Mouse (Mus musculus) kidney, adult 2 months (tissue): ENCODE measurements at regions not wholly inside any gene's neighbourhood (a gene's known extent, or its start where the extent isn't known, plus 50 kb on each side); places are given as distances from the start of the nearest gene placed in this dataset.

Source experiments
- DNase-seq: peaks from one replicate; pipeline ENCODE4 v3.0.0; 2021
- H3K27ac ChIP-seq: fragments of 200-500 bp; 2 replicates; pipeline ENCODE4 v1.5.1; 2012; ENCODE audit warnings: low read depth, low read length, control low read depth, inconsistent platforms; ENCODE audit not compliant: insufficient read depth
- H3K27me3 ChIP-seq: fragments of 200-500 bp; replicated peaks from 2 replicates; pipeline ENCODE4 v1.6.1; 2012; ENCODE audit warnings: mild to moderate bottlenecking, moderate library complexity, low read length, inconsistent platforms; ENCODE audit not compliant: control insufficient read depth, insufficient read depth
- H3K36me3 ChIP-seq: fragments of 200-500 bp; 2 replicates; pipeline ENCODE4 v1.6.1; 2012; ENCODE audit warnings: mild to moderate bottlenecking, moderate library complexity, low read length, inconsistent platforms; ENCODE audit not compliant: control insufficient read depth, insufficient read depth
- H3K4me1 ChIP-seq: fragments of 200-500 bp; 2 replicates; pipeline ENCODE4 v1.6.1; 2011; ENCODE audit warnings: low read length; ENCODE audit not compliant: control insufficient read depth, insufficient read depth
- H3K4me3 ChIP-seq: fragments of 200-500 bp; 2 replicates; pipeline ENCODE4 v1.5.1; 2011; ENCODE audit warnings: mild to moderate bottlenecking, low read depth, low read length, control low read depth; ENCODE audit not compliant: insufficient read depth
- CTCF ChIP-seq: fragments of 200-500 bp; conservative IDR thresholded peaks from 2 replicates; pipeline ENCODE4 v1.5.1; 2011; ENCODE audit warnings: low read depth, mild to moderate bottlenecking, control low read depth, low read length, moderate library complexity, mixed read lengths; ENCODE audit not compliant: insufficient read depth, insufficient read length
- POLR2A ChIP-seq: fragments of 200-500 bp; IDR thresholded peaks from one replicate; pipeline ENCODE4 v1.6.1; 2011; ENCODE audit warnings: low read depth, low read length, control low read depth
- WGBS: fragments of 180-500 bp; shearing (Covaris S2); methylation state at CpG from one replicate; pipeline ENCODE4 v1.1.7; 2018; 5-methylcytosine and 5-hydroxymethylcytosine counted together

DNA sequence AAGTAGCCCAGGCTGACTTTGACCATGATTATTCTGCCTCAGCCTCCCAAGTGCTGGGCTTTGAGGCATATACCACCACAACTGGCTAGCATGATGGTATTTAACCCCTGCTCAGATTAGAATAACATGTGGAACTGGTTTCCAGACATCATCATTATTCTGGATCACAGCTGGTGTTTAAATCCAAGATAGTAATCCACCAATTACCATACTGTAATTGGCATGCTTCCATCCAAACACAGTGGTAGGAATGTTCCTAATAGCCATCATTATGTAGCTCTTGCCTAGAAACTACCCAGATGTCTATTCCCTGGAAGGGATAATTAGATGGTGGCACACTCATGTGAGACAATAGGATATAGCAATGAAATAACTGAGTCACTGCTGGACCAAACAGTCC is 77.4 kb downstream of the Ccdc71l start:
- no peak for DNase-seq
- Histone ChIP-seq H3K4me1 (peaks cover 2% of the 10 kb centered on the region; the same call in 1 of the 2 replicates), H3K4me3 (no peak overlapping the region), H3K27me3 (no peaks in the 10 kb centered on the region), H3K27ac (no peak overlapping the region), H3K36me3 (no peaks in the 10 kb centered on the region)
- TF ChIP-seq POLR2A (no peak), CTCF (no peak)

DNA sequence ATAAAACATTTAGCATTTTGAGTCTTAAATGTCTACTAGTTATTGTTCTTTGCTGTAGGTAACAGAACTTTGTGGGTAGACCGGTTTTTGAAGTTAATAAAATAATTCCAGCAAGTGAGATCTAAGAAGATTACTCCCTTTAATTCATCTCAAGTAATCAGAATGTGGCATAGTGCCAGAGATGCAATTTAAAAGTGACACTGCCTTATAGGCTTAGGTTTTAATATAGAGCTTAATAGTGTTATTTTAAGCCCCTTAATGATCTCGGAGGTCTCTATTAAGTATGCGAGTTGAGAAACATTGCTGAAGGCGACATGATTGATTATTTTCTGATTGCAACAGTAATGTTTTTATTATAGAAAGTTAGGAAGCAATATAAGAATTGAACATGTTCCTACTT is 78.3 kb downstream of the Ccdc71l start:
- Histone ChIP-seq H3K36me3 (no peaks in the 10 kb centered on the region), H3K27me3 (no peaks in the 10 kb centered on the region), H3K27ac (no peak overlapping the region), H3K4me1 (peaks cover 2% of the 10 kb centered on the region; the same call in 1 of the 2 replicates), H3K4me3 (no peak overlapping the region)
- WGBS, result 75% methylated on average over 4 of the region's 4 CpGs
- no peak for DNase-seq
- TF ChIP-seq POLR2A (no peak), CTCF (no peak)

DNA sequence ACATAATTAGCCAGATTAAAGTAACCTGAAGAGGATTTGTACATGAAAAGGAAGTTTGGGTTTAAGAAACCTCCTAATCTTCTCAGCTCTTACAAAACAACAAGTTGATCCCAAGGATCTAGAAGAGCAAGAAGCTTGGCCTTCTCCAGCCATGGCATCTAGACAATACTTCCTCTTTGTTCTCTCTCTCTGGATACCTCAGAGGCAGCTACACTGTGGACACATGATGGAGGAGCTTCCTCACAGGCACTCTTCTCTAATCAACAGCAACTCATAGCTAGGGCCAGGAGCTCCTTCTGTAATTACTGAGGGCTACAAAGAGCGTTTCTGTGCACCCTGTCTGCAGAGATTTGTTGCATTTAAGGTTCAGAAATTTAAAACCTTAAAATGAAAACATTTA is 79.9 kb downstream of the Ccdc71l start:
- no peak for TF ChIP-seq CTCF
- no peak for TF ChIP-seq POLR2A
- WGBS, result 87% methylated on average over 1 of the region's 1 CpGs
- no peak for DNase-seq
- Histone ChIP-seq H3K36me3 (no peaks in the 10 kb centered on the region), H3K4me3 (no peak overlapping the region), H3K27me3 (no peaks in the 10 kb centered on the region), H3K27ac (no peak overlapping the region), H3K4me1 (peaks cover 2% of the 10 kb centered on the region; the same call in 1 of the 2 replicates)

DNA sequence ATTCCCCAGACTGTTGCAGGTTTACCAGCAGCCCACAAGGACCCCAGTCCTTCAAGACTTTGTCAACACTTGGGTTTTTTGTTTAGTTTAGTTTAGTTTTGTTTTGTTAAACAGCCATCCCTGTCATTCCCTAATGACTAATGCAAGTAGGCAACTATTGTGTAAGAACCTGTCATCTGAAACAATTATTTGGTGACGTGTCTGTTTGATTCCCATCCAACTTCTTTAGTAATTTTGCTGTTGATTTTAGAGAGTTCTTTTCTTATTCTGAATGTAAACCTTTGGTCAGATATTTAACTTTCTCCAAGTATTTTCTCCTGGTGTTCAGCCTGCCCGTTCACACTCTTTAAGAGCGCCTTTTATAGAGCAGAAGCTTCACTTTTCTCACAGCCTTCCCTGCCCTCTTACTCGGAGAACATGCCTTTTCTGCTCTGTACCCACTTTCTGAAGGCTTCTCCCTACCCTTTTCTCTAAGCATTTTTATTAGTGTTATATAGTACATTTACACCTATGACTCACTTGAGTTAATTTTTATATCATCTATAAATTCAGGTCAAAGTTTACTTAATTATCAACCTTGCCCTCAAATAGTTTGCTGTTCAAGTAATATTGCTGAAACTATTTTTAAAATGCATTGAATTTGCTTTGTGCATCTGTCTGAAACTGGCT is 82.0 kb downstream of the Ccdc71l start:
- no peaks in the 10 kb centered on the region for H3K36me3 ChIP-seq
- H3K4me3 ChIP-seq, result no peak overlapping the region
- no peaks in the 10 kb centered on the region for H3K27me3 ChIP-seq
- no peak for DNase-seq
- TF ChIP-seq CTCF (no peak), POLR2A (no peak)
- 80% methylated on average over 4 of the region's 4 CpGs for WGBS
- H3K4me1 ChIP-seq, result no peaks in the 10 kb centered on the region
- H3K27ac ChIP-seq, result no peak overlapping the region

DNA sequence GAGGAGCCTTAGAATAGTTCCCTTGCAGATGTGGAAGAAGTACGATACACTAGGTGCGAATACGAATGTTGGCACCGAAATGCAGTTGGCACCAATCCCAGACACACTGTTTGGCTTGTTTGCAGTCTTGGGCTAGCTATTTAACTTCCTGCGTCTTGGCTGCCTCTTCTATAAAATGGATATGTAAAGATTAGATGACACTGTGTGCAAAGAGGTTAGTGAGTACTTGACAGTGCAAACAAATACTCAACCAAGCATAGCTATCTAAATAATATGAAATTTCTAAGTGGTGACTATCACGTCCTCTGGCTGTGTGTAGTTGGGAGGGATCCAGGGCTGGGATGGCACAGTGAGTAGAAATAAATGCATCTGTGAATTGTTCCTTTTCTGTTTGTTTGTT is 86.9 kb downstream of the Ccdc71l start:
- no peaks in the 10 kb centered on the region for H3K36me3 ChIP-seq
- TF ChIP-seq CTCF, result no peak
- no peak for TF ChIP-seq POLR2A
- DNase-seq, result peak; percentile 78
- H3K27ac ChIP-seq, result no peak overlapping the region
- H3K27me3 ChIP-seq, result no peaks in the 10 kb centered on the region
- H3K4me1 ChIP-seq, result no peaks in the 10 kb centered on the region
- WGBS, result 34% methylated on average over 6 of the region's 6 CpGs
- no peak overlapping the region for H3K4me3 ChIP-seq

DNA sequence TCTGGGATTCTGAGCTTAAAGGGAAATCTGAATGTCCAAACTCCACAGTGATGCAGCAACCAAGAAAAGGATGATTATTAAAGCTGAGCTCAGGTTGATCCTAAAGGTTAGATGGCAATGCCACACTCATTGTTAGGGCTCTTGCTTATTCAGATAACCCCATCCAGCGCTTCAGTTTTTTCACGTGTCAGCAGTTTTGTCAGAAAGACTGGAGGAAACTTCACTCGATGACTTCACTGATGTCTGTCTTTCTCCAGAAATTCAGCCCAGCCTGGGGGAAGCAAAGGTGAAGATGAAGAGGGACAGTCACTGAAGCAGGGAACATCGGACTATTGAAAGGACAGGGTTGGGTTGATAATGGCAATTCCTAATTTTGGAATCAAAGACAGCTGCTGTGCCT is 91.4 kb downstream of the Ccdc71l start:
- Histone ChIP-seq H3K36me3 (no peaks in the 10 kb centered on the region), H3K4me1 (no peaks in the 10 kb centered on the region), H3K27me3 (no peaks in the 10 kb centered on the region), H3K4me3 (no peak overlapping the region), H3K27ac (no peak overlapping the region)
- no peak for DNase-seq
- WGBS, result 78% methylated on average over 4 of the region's 4 CpGs
- TF ChIP-seq POLR2A (no peak), CTCF (no peak)

DNA sequence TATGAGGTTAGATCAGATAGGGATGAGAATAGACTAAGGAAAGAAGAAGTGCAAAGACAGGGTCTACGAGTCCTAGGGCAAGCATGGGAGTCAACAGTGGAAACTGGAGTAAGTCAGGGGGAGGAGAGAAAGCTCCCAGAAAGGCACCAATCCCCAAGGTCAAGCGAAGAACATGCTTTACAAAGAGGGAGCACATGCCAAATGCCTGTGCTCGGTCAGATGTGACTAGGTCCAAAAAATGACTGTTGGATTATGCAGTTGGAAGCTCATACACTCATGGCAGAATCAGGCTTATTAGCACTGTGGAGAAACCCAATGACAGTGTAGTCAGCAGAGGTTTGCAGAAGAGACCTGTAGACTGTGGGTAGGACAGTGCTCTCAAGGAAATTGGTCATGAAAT is 100.9 kb downstream of the Ccdc71l start:
- peak; percentile 81 for DNase-seq
- H3K36me3 ChIP-seq, result no peaks in the 10 kb centered on the region
- H3K27me3 ChIP-seq, result no peaks in the 10 kb centered on the region
- no peak for TF ChIP-seq POLR2A
- TF ChIP-seq CTCF, result no peak
- no peak overlapping the region for H3K27ac ChIP-seq
- H3K4me3 ChIP-seq, result no peak overlapping the region
- WGBS, result 40% methylated on average over 3 of the region's 3 CpGs
- peaks cover 8% of the 10 kb centered on the region; the same call in 1 of the 2 replicates for H3K4me1 ChIP-seq

DNA sequence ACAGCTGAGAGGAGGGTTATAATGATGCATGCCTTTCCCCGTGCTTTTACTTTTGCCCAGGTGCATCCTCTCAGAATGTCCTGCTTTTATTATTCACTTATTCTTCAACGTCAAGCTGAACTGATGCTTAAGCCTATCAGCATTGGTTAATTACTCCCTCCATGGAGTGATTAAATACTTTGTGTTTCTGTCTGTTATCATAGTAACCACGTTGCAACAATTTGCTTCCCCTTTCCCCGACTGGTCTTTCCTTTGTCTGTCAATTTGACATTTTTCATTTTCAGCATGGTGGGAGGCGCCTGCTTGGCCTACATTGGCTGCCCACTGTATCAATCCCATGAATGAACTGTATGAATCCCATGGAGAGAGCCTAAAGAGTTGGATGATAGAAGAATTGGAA is 101.8 kb downstream of the Ccdc71l start:
- no peak overlapping the region for H3K4me3 ChIP-seq
- 62% methylated on average over 5 of the region's 5 CpGs for WGBS
- no peak for TF ChIP-seq CTCF
- no peak for TF ChIP-seq POLR2A
- peak overlapping the region; percentile 43; the same call in 1 of the 2 replicates for H3K27ac ChIP-seq
- H3K4me1 ChIP-seq, result peaks cover 8% of the 10 kb centered on the region; the same call in 1 of the 2 replicates
- no peak for DNase-seq
- H3K27me3 ChIP-seq, result no peaks in the 10 kb centered on the region
- no peaks in the 10 kb centered on the region for H3K36me3 ChIP-seq
